Mouse (Mus musculus) mature B cell (primary cell): ENCODE results near the gene Nsf.

Experiments used
- in situ Hi-C: fragments of 300-500 bp; cut with MboI; formaldehyde crosslinking; loops from 2 replicates; pipeline ENCODE4 v1.14.3; 2019

The Nsf gene

DNA sequence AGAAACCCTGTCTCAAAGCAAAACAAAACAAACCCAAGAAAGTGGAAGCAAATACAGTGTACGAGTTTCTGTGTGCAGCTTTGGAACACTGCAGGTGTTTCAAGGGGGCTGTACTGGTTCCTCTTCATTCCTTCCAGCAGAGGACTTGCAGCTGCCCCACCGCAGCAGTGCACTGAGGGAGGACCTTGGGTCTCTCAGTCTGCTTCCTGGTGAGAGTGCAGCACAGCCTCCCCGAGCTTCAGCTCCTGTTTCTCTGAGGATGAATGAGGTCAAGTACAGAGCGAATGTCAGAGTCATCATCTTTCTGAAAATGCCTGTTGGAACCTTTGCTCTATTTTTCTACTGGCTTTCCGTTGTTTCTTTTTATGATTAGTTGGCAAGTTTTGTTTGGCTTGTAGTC lies 12.5 kb downstream of the Nsf start:
- in situ Hi-C loops: no loop called here

DNA sequence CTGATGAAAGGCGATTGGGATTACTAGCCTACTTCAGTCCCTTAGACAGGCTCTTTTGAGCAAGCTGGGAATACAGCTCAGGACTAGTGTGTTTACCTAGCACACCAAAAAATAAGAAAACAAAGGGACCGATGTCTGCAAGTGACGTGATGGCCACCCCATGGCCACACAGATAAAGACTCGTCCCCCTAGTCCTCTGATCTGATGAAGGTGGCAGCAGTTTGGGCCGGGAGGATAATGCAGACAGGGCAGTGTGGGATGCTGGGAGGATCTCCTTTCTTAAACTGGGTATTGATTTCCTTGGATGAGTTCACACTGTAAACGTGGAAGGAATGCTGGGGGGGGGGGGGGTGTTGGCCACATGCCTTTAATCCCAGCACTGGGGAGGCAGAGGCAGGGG lies 13.0 kb downstream of the Nsf start:
- in situ Hi-C loops: no loop called here

DNA sequence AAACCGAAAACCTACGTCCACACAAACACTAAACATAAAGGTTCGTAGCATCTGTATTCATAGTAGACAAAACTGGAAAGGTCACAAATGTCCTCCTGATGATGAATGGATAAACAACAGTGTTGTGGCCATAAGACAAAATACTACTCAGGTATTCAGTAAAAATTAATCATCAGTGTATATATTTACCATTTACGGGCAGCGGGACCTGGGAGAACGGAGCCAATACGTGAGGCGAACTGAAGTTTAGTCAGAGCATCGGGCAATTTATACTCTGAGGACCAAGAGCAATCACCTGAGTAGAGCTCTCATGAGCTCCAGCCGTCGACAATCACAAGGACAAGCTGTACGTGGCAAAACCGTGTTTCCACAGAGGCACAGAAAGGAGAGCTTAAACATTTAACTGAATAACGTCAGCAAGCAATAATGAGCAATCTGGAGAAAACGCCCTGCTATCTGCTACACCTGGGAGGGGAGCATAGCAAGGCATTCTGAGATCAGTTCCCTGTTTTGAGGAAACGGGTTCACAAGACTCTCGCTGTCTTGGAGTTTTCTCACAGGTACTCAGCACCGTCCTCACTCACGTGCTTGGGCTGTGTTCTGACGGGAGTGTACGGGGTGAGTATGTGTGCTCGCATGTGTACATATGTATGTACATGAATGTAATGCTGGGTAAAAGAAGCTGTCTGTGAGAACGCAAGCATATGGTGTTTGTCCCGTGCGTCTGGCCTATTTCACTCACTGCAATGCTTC lies 15.7 kb downstream of the Nsf start:
- in situ Hi-C loops: no loop called here

DNA sequence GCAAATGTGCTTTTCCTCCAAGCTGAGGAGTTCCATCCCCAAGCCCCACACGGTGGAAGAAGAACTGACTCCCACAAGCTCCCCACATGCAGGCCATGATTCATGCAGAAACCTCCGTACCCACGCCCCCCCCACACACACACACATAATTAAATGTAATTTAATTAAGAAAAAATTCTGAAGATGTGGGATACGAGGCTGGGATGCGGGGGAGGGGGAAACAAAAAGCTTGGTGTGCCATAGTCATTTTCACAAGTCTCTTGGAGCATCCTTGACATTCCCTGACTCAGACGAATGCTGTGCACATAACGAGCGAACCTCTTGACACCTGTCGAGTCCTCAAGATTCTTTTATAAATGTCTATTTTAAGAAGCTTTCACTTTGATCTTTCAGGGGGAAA lies 16.4 kb downstream of the Nsf start:
- in situ Hi-C loops: no loop called here

DNA sequence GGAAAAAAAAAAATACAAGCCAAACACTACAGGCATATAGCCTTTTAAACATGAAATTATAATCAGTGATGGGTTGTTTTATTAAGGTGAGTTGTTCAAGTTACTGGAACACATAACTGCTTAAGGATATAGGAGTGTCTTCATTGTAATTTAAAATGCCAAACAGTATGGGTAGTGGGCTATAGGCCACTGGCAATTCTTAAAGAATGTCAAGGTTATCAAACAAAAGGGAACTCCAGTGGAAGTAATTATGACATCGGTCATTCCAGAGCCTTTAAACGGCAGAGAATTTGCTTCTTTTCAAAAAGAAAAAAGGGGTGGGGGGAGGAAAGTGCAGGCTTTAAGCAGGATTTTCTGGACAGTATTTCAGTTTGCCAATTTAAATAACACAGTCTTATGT lies 18.1 kb downstream of the Nsf start:
- in situ Hi-C loops: no loop called here

DNA sequence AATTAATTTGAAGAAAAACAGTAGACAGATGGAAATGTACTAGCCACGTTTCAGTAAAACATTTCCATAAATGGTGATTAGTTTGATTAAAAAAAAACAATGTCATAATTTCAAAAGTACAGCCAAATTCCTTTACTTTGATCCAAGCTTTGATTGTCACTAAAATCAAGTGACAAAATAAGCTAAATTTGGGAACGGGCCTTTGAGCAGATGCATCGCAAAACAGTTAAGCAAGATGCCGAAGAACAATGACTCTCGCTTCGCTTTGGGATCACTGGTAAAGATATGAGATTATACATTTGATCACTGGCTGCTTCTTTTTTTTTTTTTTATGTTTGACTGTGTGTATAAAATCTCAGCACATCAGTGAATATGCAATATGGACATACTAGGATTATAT lies 20.0 kb downstream of the Nsf start:
- in situ Hi-C loops: no loop called here

DNA sequence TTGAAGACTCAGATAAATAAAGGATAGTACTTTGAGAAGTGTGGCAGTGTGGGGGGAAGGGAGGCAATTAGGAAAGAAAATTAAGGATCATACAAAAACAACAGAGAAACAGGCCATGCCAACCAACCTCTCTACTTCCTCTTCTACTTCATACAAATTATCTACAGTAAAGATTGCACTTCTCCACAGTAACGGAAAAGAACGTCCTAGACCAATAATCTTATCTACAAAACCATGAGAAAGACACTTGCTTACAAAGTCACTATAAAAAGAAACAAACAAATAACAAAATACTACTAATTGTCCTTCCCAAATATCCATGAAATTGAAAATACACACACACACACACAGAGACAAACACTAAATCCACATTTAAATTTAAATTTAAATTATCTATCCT lies 29.9 kb downstream of the Nsf start:
- in situ Hi-C loops: no loop called here

DNA sequence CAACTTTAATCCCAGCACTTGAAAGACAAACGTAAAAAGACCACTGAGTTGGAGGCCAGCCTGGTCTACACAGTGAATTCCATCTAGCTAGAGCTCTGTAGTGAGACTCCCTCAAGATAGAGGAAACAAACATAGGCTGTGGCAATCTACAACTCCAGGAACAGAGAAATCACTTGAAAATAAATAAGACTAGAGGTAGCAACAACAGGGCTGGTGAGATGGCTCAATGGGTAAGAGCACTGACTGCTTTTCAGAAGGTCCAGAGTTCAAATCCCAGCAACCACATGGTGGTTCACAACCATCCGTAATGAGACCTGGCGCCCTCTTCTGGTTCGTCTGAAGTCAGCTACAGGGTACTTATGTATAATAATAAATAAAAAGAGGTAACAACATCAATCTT lies 30.6 kb downstream of the Nsf start:
- in situ Hi-C loops: no loop called here

DNA sequence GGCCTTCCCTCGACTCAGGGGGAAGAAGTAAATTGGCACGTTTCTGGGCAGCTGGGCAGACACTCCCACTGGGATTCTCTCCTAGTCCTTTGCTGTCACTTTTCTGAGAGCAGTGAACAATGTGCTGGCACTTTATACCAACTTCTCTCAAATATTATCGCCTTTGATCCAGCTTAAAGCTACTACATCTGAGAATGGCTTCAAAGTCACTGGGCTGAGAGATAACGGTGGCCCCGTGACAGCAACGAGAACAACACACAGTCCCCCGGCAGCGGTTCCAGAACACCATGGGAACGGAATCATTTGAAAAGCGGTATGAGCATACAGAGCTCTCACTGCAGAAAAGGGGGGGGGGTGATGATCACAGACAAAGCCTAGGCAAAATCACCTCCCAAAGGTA lies 31.0 kb downstream of the Nsf start:
- in situ Hi-C loops: no loop called here

DNA sequence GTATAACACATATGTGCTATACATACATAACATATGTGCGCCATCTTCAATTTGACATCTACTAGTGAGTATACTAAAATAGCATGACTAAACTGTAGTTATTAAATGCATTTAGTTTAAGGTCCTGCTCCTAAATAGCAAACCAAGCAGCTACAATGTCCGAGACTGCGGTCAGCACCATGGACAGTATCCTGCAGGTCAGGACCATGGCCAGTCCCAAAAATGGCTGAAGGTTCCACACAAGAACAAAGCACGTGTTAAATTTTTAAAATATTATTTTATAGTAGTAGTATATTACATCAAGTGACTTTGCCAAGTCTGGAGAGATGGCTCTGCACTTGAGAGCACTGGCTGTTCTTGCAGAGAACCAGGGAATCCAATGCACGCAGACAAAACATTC lies 33.2 kb downstream of the Nsf start:
- in situ Hi-C loops: no loop called here

DNA sequence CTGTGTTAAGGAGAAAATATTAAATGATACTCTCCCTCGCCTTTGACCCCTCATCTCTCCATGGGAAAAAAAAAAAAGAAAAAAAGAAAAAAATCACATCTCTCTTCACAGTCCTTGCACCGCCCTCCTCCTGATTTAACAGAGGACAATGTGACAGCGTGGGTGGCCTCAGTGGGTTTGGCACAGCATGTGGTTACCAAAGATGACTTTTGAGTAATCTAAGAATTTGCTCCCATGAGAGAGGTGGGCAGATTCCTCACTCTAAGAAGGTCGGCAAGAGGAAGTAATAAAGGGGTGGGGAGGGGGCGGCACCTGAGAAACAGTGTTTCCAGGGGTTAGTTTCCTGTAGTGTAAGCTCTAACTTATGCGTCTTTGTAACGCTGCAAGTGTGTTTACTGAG lies 37.0 kb downstream of the Nsf start:
- in situ Hi-C loops: no loop called here

DNA sequence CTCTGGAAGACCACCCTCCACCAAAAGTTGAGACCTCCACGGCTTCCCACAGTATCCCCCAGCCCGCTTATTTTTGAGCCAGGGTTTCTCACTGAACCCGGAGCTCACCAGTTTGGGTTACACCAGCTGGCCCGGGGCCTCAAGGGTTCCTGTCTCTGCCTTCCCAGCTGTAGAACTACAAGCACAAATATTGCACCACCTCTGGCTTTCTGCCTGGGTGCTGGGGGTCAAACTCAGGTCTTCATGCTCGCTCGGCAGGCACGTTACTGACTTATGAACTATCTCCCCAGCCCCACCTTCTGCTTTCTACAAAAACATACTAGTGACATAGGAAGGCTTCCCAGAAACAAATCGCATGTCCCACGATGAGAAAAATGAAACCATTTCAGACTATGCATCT lies 38.2 kb downstream of the Nsf start:
- in situ Hi-C loops: no loop called here

DNA sequence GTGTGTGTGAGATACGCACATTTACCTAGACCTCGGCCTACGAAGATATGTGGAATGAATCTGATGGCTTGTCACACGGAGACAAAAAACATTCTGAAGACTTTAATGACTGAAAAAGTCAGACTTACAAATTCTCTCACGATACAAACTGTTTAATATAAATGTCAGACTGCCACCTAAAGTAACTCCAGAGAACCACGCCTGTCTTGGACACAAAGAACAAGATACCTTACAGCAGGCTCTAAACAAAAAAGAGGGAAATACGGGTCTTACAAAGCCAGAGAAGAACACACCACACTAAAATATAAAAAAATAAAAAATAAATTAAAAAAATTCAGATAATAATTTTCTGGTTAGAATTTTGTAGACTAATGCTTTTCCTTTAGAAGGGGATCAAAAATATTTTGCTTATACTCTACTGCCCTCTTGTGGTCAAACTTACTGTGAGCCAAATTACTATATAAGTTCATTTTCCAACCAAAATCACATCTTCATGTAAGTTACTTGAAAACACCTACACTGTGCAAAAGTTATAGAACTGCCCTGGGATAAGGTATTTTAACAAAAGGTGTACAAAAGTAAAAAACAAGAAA lies 42.8 kb downstream of the Nsf start:
- in situ Hi-C loops: no loop called here

DNA sequence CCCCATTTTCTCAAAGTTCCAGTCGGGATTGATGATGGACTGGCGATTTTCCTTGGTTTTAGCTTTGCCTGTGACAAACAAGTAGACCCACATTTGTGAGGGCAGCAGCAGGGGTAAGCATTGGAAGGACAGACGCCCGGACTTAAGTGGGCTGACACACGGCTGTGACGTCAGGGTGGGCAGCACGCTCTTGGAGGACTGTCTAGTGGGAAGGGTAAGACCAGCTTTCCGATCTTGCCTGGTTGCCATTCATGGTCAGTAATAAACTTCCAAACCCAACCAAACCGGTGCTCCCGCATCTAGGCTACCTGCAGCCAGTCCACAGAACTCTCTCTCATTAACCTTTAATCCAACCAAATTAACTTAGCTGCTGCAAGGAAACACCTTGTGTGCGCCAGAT lies 43.3 kb downstream of the Nsf start:
- in situ Hi-C loops: no loop called here

DNA sequence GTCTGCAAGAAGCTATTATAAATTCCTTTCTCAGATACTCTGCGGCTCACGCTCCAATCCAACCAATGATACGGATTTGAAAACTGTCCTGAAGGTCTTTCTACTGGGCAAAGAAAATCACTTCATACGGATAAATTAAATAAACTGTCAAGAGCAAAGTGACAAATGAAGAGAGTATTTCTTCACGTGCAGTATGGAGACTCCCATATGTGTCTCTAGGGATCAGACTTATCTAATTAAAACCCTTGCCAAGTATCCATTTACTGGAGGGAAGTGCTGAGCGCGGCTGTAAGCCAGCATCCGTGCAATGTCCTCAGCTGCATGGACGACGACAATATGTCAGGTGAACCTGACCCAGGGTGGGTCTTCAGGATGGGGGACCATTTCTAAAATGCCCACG lies 44.0 kb downstream of the Nsf start:
- in situ Hi-C loops: no loop called here

DNA sequence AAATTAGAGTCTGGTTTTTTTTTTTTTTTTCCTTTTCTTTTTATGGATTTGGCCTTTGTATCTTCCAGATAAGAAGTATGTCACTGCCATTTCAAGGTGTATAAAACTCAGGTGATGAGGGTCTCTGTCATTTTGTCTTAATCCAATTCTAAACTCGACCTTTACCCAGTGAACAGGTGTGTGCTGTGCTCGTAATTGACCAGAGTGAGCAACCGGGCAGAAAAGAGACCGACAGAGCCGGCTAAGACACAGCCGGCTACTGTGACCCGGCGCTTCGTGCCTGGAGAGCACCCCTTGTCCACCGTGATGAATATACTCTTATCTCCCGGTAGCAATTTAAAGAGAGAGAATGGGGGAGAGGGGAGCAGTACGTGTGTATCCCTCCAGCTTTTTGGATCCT lies 44.5 kb downstream of the Nsf start:
- in situ Hi-C loops: no loop called here

DNA sequence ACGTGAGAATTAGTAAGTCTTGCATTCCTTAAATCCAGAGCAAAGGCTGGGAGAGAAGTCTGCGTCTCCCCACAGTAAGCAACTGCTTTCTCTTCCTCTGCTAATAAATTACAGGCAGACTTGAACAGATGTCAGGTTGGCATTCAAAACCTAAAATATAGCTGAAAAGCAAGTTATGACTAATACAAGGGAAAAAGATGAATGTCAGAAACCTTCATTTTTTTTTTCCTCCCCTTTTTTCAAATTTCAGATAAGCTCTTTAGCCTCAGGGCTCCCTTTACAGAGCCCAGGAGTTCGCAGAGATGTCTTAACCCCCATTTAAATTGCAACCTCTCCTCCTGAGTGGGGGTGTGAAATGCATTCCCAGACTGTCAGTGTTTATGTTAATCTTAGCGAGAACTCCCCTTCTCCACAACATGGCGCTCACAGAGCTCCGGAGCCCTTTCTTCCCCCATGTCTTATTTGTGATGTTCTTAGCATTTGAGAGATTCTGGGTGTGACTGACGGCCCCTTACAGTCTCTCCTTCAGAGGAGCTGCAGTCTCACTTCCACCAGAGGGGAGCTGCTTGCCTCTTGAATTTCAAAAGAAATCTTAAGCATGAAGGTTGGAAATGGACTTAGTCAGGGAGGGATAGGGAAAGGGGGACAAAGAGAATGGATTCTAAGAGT lies 47.7 kb downstream of the Nsf start:
- in situ Hi-C loops: no loop called here

DNA sequence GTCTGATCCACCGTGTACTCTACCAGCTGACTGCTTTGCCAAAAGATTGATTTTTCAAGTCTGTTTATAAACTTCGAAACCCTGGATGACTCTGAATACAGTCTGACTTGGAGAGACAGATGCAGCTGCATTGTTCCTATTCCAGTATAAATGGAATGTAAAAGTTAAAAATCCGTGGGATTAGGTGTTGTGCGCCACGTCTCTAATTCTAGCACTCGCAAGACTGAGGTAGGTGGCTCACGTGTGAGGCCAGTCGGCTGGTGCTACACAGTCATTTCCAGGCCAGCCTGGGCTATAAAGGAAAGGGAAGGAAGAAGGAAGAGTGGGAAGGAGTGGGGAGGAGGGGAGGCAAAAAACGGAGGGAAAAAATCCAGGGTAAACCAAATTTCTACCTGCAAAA lies 48.4 kb downstream of the Nsf start:
- in situ Hi-C loops: no loop called here

DNA sequence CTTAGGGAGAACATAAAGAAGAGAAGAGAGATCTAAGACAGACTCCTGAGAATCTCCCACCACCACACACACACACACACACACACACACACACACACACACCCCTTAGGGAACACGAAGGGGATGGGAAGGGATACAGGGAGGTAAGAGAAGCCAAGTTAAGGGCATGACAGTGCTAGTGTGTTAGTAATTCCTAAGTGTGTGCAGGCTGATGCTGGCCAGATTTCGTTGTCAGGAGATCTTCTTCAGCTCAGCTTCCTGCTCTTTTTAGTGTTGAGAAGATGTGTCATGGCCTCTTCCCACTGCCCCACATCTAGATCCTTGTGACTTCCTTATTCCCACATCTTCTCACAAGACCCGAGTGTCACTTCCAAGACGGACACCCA lies 52.3 kb downstream of the Nsf start:
- in situ Hi-C loops: no loop called here

DNA sequence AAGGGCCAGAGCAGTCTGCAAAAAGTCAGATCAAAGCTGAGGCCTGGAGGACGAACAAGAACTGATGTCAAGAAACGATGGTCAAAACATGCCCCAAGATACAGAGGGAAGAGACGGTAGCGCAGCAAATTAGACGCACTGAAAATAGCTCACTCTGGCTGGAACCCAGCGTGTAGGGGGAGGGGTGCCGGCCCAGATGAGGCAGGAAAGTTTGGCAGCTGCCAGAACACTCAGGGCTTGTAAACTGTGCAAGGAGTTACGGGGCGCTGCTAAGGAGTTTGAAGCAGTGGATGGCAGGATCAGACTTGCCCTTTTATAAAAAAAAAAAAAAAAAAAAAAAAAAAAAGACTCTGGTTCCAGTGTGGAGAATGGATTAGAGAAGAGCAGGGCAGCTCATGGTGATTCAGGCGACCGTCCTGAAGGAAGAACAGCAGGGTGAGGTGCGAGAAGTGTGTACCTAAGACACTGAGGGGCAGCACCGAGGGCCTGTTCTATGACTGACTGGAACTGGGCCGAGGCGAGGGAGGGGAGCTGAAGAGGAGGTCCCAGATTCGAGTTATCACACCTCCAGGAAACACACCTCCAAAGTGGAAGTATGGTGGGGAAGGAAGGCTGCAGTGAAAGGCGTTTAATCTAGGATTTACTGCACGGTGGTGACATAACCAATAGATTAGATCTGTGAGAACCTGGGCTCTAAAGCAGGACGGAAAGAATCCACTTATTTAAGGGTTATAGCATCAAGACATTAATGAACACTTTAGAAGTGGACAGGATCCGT lies 52.9 kb downstream of the Nsf start:
- in situ Hi-C loops: no loop called here

DNA sequence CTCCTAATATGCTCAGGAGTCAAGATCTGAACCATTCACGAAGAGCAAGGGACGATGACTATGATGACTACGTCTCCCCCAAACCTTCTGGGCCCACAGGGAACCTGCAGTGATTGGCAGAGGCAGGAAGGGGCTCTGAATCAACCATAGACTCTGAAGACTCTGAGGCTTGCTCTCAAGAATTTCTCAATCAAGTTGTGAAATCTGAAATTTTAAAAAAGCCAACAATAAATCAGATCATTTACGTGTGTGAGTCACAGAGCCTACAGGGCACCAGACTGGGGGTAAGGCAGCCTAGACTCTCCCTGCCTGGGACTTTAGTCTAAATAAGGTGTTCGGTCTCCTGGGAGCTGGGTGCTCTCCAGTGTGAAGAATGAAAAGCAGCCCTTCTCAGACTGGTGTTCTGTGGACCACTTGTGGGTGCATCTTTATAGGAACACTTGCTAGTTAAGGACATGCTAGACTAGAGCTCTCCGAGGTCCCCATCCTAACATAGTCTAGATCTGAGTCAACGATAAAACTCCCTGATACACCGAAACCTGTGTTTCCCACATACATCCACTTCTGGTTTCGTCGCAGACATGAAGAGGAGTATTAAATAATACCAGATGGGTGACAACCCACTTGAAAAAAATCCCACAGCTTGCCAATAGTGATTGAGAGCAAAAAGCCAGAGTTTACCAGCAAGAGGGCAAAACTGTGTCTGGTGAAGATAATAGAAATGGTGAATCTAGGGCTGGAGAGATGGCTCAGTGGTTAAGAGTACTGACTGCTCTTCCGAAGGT lies 56.7 kb downstream of the Nsf start:
- in situ Hi-C loops: no loop called here

DNA sequence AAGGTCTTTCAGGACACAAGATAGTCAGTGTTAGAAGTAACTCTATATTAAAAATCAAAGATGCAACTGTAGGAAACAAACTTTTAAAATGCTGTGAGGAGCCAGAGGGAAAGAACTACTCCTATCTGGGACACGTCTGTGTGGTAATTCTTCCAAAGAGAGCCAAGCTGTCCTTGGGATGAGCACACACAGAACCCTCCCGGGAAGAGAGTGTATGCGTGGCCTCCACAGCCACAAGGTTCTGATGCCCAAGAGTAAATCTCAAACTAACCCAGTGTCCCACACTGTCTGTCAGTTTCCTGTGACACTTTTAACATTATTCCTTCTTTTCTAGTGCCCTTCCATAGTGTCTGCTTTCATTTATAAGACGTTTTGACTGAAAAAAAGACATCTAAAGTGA lies 57.8 kb downstream of the Nsf start:
- in situ Hi-C loops: no loop called here
